Mouse (Mus musculus) intestine, postnatal 0 days (tissue): Measurements from ENCODE around the gene Gm20379. TPM values are rescaled to one million over a fixed set of nuclear protein-coding genes. Genes with fewer than 3 reads are reported as not detected.
A peak's percentile ranks its signal among the peaks of the same experiment; 100 is the strongest.

ENCODE experiments used
- ATAC-seq: fragments of 200-750 bp; cut with Nextera tagmentation; 2 replicates; pipeline ENCODE4 v1.8.0; 2017; ENCODE audit warnings: mild to moderate bottlenecking, moderate TSS enrichment, moderate library complexity
- H3K27ac ChIP-seq: fragments of 300-500 bp; sonication (generic); 2 replicates; pipeline ENCODE4 v1.5.1; 2014; ENCODE audit warnings: mild to moderate bottlenecking, low read depth, low read length, moderate library complexity
- H3K27me3 ChIP-seq: fragments of 300-500 bp; sonication (generic); replicated peaks from 2 replicates; pipeline ENCODE4 v1.6.1; 2014; ENCODE audit warnings: low read length, mixed read lengths; ENCODE audit not compliant: control insufficient read depth, insufficient read depth
- H3K36me3 ChIP-seq: fragments of 300-500 bp; sonication (generic); 2 replicates; pipeline ENCODE4 v1.6.1; 2014; ENCODE audit warnings: mild to moderate bottlenecking, moderate library complexity; ENCODE audit not compliant: control insufficient read depth, insufficient read depth
- H3K4me1 ChIP-seq: fragments of 300-500 bp; sonication (generic); replicated peaks from 2 replicates; pipeline ENCODE4 v1.6.1; 2014; ENCODE audit warnings: antibody characterized with exemption, low read length, mixed read lengths; ENCODE audit not compliant: control insufficient read depth, insufficient read depth
- H3K4me2 ChIP-seq: fragments of 300-500 bp; sonication (generic); replicated peaks from 2 replicates; pipeline ENCODE4 v1.6.1; 2014; ENCODE audit warnings: low read depth, mild to moderate bottlenecking, moderate library complexity
- H3K4me3 ChIP-seq: fragments of 300-500 bp; sonication (generic); 2 replicates; pipeline ENCODE4 v1.5.1; 2014; ENCODE audit warnings: low read depth, low read length
- H3K9ac ChIP-seq: fragments of 300-500 bp; sonication (generic); 2 replicates; pipeline ENCODE4 v1.6.1; 2014; ENCODE audit warnings: mild to moderate bottlenecking, low read depth, low read length
- H3K9me3 ChIP-seq: fragments of 300-500 bp; sonication (generic); 2 replicates; pipeline ENCODE4 v1.6.1; 2016; ENCODE audit warnings: mixed run types; ENCODE audit not compliant: control insufficient read depth
- CTCF ChIP-seq: sonication (generic); IDR thresholded peaks from 2 replicates; pipeline ENCODE4 v1.5.1; 2016; ENCODE audit warnings: low read depth, mild to moderate bottlenecking, control low read depth, antibody characterized with exemption, moderate library complexity
- WGBS: fragments of 180-500 bp; shearing (Covaris S2); extraction: QIAGEN DNeasy Blood & Tissue Kit; methylation state at CpG from one replicate; pipeline ENCODE4 v1.1.7; 2014; 5-methylcytosine and 5-hydroxymethylcytosine counted together
- polyA plus RNA-seq: library from polyadenylated mRNA; unstranded; fragments of >200 nt; fragmentation: Nextera tagmentation; extraction: Ambion mirVana; gene quantifications from 2 replicates; pipeline ENCODE4 v1.2.1, GENCODE M21; 2015

Gm20379 gene
- polyA plus RNA-seq, 1 experiment from 2014 or later: 0.34 TPM

DNA sequence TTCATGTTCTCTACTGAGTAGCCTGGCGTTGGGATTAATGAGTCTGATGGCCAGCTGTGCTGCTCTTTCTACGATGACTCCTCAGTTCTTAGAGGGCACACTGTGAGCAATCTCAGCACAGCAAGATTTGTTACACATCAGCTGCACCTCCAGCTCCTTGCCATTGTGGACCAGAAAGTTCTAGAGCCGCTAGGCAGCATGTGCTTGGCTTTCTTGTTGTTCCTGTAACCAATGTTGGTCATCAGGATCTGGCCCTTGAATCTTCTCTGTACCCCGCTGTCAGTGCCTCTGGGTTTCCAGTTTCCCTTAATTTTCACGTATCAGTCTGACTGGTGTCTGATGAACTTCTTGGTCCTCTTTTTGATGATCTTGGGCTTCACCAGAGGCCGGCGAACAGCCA lies 50.6 kb downstream of the Gm20379 start:
- WGBS: 77% methylated on average over 7 of the region's 7 CpGs
- H3K27ac ChIP-seq: no peak overlapping the region
- peaks cover 7% of the 10 kb centered on the region for H3K36me3 ChIP-seq
- no peaks in the 10 kb centered on the region for H3K27me3 ChIP-seq
- H3K9ac ChIP-seq: no peak overlapping the region
- H3K4me1 ChIP-seq: 0 out of 2 replicates have a peak, but pooled peaks cover 6% of the 10 kb centered on the region
- peak overlapping the region; percentile 97 for H3K4me2 ChIP-seq
- ATAC-seq: no peak
- H3K9me3 ChIP-seq: no peaks in the 10 kb centered on the region
- no peak for TF ChIP-seq CTCF
- no peak overlapping the region for H3K4me3 ChIP-seq

Other genes starting within 250 kb of the Gm20379 start
- 2.8 and 2.9 TPM in 2 replicates for gene Rasgrf2, start 174.3 kb upstream of the Gm20379 start, polyA plus RNA-seq
- gene Dhfr, start 48.7 kb downstream of the Gm20379 start, polyA plus RNA-seq: 10.2 and 11.0 TPM in 2 replicates
- gene Msh3, start 49.0 kb downstream of the Gm20379 start, polyA plus RNA-seq: 8.0 and 9.5 TPM in 2 replicates
- 0.08 and 0.09 TPM in 2 replicates for gene Ankrd34b, start 119.9 kb downstream of the Gm20379 start, polyA plus RNA-seq
- 0.29 and 0.46 TPM in 2 replicates for gene Fam151b, start 178.0 kb downstream of the Gm20379 start, polyA plus RNA-seq
- gene Zfyve16, start 224.9 kb downstream of the Gm20379 start, polyA plus RNA-seq: 3.5 TPM in 2 replicates